11 mouse cellular contexts compared by ENCODE assay signal in the genomic region with DNA sequence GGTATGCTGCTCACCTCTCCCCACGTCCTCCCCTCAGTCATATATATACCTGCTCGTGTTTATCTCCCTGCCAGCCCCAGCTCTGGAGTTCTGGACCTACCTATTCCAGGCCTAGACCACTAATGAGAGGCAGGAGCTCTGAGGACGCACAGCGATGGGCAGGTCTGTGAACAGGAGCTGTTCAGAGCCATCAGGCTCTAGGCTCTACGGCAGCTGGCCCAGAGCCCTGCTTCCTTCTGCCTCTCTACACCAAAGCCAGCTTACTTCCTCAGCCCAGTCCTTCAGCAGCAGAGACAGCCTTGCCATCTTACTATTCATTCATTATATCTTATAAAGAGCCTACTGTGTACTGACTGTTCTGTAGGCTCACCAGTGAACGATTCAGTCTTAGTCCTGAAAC. TPM values are rescaled to one million over a fixed set of nuclear protein-coding genes. Genes with fewer than 3 reads are reported as not detected.
DNase-seq lines count a peak whose midpoint lies in the region; ATAC-seq and TF ChIP-seq lines count a peak whose summit lies in the region.
"Had no signal": no experiment of that assay in that cellular context is flagged by ENCODE, and none has a peak within 500 bp of the region (broad histone marks: within the 10 kb centered on the region; RNA-seq: fewer than 3 reads in every experiment).

No protein-coding gene starts in this region.

- no peak overlapping the region for H3K27ac ChIP-seq in embryonic facial prominence, embryonic 13.5 days
- no peak overlapping the region for H3K27ac ChIP-seq in embryonic facial prominence, embryonic 10.5 days (replicated peaks)
- no peak overlapping the region for H3K27ac ChIP-seq in heart, postnatal 0 days (ENCODE audit: low read depth)
- no peak overlapping the region for H3K27ac ChIP-seq in midbrain, embryonic 14.5 days (replicated peaks; ENCODE audit: low read depth, low read length)
- no peak overlapping the region for H3K27ac ChIP-seq in midbrain, embryonic 11.5 days (ENCODE audit: low read depth, low read length)
- no peak overlapping the region for H3K27ac ChIP-seq in neural tube, embryonic 13.5 days (replicated peaks)

- 86% methylated on average over 6 of the region's 6 CpGs for WGBS in embryonic facial prominence, embryonic 13.5 days
- WGBS in embryonic facial prominence, embryonic 10.5 days: 90% methylated on average over 6 of the region's 6 CpGs
- WGBS in heart, postnatal 0 days: 85% methylated on average over 6 of the region's 6 CpGs
- 88% methylated on average over 6 of the region's 6 CpGs for WGBS in midbrain, embryonic 14.5 days
- 88% methylated on average over 6 of the region's 6 CpGs for WGBS in midbrain, embryonic 11.5 days
- 88% methylated on average over 6 of the region's 6 CpGs for WGBS in neural tube, embryonic 13.5 days

- H3K9ac ChIP-seq in embryonic facial prominence, embryonic 13.5 days: 0 out of 2 replicates have a peak overlapping the region, but pooled peaks have one; percentile 7
- H3K9ac ChIP-seq in heart, postnatal 0 days (replicated peaks; ENCODE audit: low read depth, low read length): no peak overlapping the region
- H3K9ac ChIP-seq in midbrain, embryonic 14.5 days (replicated peaks; ENCODE audit: low read length): no peak overlapping the region
- no peak overlapping the region for H3K9ac ChIP-seq in midbrain, embryonic 11.5 days (ENCODE audit: low read length)
- no peak overlapping the region for H3K9ac ChIP-seq in neural tube, embryonic 13.5 days

- H3K4me1 ChIP-seq in embryonic facial prominence, embryonic 13.5 days: peaks cover 58% of the 10 kb centered on the region
- H3K4me1 ChIP-seq in embryonic facial prominence, embryonic 10.5 days: peaks cover 58% of the 10 kb centered on the region
- H3K4me1 ChIP-seq in heart, postnatal 0 days (ENCODE audit: control insufficient read depth, insufficient read depth): peaks cover 38% of the 10 kb centered on the region
- peaks cover 47% of the 10 kb centered on the region for H3K4me1 ChIP-seq in midbrain, embryonic 14.5 days (ENCODE audit: control insufficient read depth, insufficient read depth, low read length)
- peaks cover 40% of the 10 kb centered on the region for H3K4me1 ChIP-seq in midbrain, embryonic 11.5 days (ENCODE audit: control insufficient read depth, insufficient read depth, low read length)
- peaks cover 62% of the 10 kb centered on the region for H3K4me1 ChIP-seq in neural tube, embryonic 13.5 days (replicated peaks)

- no peak for ATAC-seq in embryonic facial prominence, embryonic 13.5 days (ENCODE audit: insufficient number of reproducible peaks, insufficient read depth, low FRiP score, low TSS enrichment, low read depth)
- ATAC-seq in heart, postnatal 0 days (ENCODE audit: insufficient read depth, low read depth): no peak
- ATAC-seq in midbrain, embryonic 14.5 days (ENCODE audit: low FRiP score, low TSS enrichment): no peak
- ATAC-seq in midbrain, embryonic 11.5 days (ENCODE audit: low FRiP score): no peak
- ATAC-seq in neural tube, embryonic 13.5 days (ENCODE audit: low read depth): no peak

- no peaks in the 10 kb centered on the region for H3K27me3 ChIP-seq in embryonic facial prominence, embryonic 13.5 days
- H3K27me3 ChIP-seq in embryonic facial prominence, embryonic 10.5 days (replicated peaks; ENCODE audit: low read depth, poor library complexity, severe bottlenecking): no peaks in the 10 kb centered on the region
- H3K27me3 ChIP-seq in heart, postnatal 0 days (ENCODE audit: control insufficient read depth, insufficient read depth, low read length): no peaks in the 10 kb centered on the region
- no peaks in the 10 kb centered on the region for H3K27me3 ChIP-seq in midbrain, embryonic 14.5 days (ENCODE audit: control insufficient read depth, insufficient read depth, low read length)
- no peaks in the 10 kb centered on the region for H3K27me3 ChIP-seq in midbrain, embryonic 11.5 days (ENCODE audit: control insufficient read depth, insufficient read depth, low read length)
- no peaks in the 10 kb centered on the region for H3K27me3 ChIP-seq in neural tube, embryonic 13.5 days

- 0 out of 2 replicates have a peak, but pooled peaks cover 3% of the 10 kb centered on the region for H3K36me3 ChIP-seq in embryonic facial prominence, embryonic 13.5 days
- H3K36me3 ChIP-seq in embryonic facial prominence, embryonic 10.5 days (replicated peaks): peaks cover 18% of the 10 kb centered on the region
- no peaks in the 10 kb centered on the region for H3K36me3 ChIP-seq in heart, postnatal 0 days (replicated peaks; ENCODE audit: control insufficient read depth, insufficient read depth, low read length)
- no peaks in the 10 kb centered on the region for H3K36me3 ChIP-seq in midbrain, embryonic 14.5 days (ENCODE audit: control insufficient read depth, insufficient read depth, low read length)
- H3K36me3 ChIP-seq in midbrain, embryonic 11.5 days (ENCODE audit: control insufficient read depth, insufficient read depth, low read length): no peaks in the 10 kb centered on the region
- H3K36me3 ChIP-seq in neural tube, embryonic 13.5 days: no peaks in the 10 kb centered on the region

- no peak for DNase-seq in embryonic facial prominence, embryonic 10.5 days (ENCODE audit: low spot score)
- no peak for DNase-seq in heart, postnatal 0 days (ENCODE audit: low spot score)
- DNase-seq in heart, postnatal 4 days: no peak
- DNase-seq in midbrain, embryonic 14.5 days: no peak
- no peak for DNase-seq in midbrain, embryonic 11.5 days (ENCODE audit: low spot score, missing footprints)
- DNase-seq in layer of hippocampus, adult 18-20 months (ENCODE audit: low spot score in 2 of 2): no peak
- DNase-seq: cerebellum, adult 2 months; gastrocnemius, postnatal 25 days; lung, adult 18-20 months had no signal

- H3K4me2 ChIP-seq in embryonic facial prominence, embryonic 13.5 days: no peak overlapping the region
- H3K4me2 ChIP-seq in heart, postnatal 0 days (ENCODE audit: low read depth, low read length): 0 out of 2 replicates have a peak overlapping the region, but pooled peaks have one; percentile 90
- H3K4me2 ChIP-seq in midbrain, embryonic 14.5 days (ENCODE audit: low read length): peak overlapping the region; percentile 96; the same call in 1 of the 2 replicates
- H3K4me2 ChIP-seq in midbrain, embryonic 11.5 days: no peak overlapping the region
- 0 out of 2 replicates have a peak overlapping the region, but pooled peaks have one; percentile 61 for H3K4me2 ChIP-seq in neural tube, embryonic 13.5 days

- no peak overlapping the region for H3K4me3 ChIP-seq in embryonic facial prominence, embryonic 13.5 days
- H3K4me3 ChIP-seq in embryonic facial prominence, embryonic 10.5 days: no peak overlapping the region
- H3K4me3 ChIP-seq in heart, postnatal 0 days (ENCODE audit: low read depth, low read length): no peak overlapping the region
- H3K4me3 ChIP-seq in midbrain, embryonic 14.5 days (replicated peaks; ENCODE audit: low read depth, low read length): no peak overlapping the region
- no peak overlapping the region for H3K4me3 ChIP-seq in midbrain, embryonic 11.5 days (ENCODE audit: low read depth, low read length)
- no peak overlapping the region for H3K4me3 ChIP-seq in neural tube, embryonic 13.5 days

- H3K9me3 ChIP-seq in embryonic facial prominence, embryonic 13.5 days: no peaks in the 10 kb centered on the region
- no peaks in the 10 kb centered on the region for H3K9me3 ChIP-seq in embryonic facial prominence, embryonic 10.5 days
- no peaks in the 10 kb centered on the region for H3K9me3 ChIP-seq in heart, postnatal 0 days (replicated peaks; ENCODE audit: control insufficient read depth, low read length)
- H3K9me3 ChIP-seq in midbrain, embryonic 14.5 days (ENCODE audit: control insufficient read depth, low read length): no peaks in the 10 kb centered on the region
- no peaks in the 10 kb centered on the region for H3K9me3 ChIP-seq in midbrain, embryonic 11.5 days (ENCODE audit: control insufficient read depth, low read length)
- no peaks in the 10 kb centered on the region for H3K9me3 ChIP-seq in neural tube, embryonic 13.5 days

- TF ChIP-seq CTCF in heart, postnatal 0 days (IDR thresholded peaks at IDR 0.05; ENCODE audit: low read depth): no peak

- no peak for TF ChIP-seq EP300 in heart, postnatal 0 days (IDR thresholded peaks at IDR 0.05; ENCODE audit: low read depth)

RNA-seq across cellular contexts. Expression of gene Litaf, which starts 1.2 kb away (rescaled TPM):
- polyA plus RNA-seq in embryonic facial prominence, embryonic 13.5 days (2015; fragmentation: Nextera tagmentation; extraction: Ambion mirVana): 111 and 120 TPM in 2 replicates
- polyA plus RNA-seq in embryonic facial prominence, embryonic 10.5 days (2016; fragmentation: Nextera tagmentation; extraction: Ambion mirVana): 97.3 and 115 TPM in 2 replicates
- 77.1 and 78.2 TPM in 2 replicates for total RNA-seq in heart, postnatal 0 days (2014; rRNA removed; ENCODE audit: low replicate concordance)
- 53.8 and 55.7 TPM in 2 replicates for polyA plus RNA-seq in heart, postnatal 0 days (2015; fragmentation: Nextera tagmentation; extraction: Ambion mirVana)
- total RNA-seq in heart, postnatal 4 days (2021): 10 to 100 TPM; 50.0 to 60.4 TPM
- 20.7 and 32.0 TPM in 2 replicates for polyA plus RNA-seq in midbrain, embryonic 14.5 days (2014; fragmentation: Nextera tagmentation; extraction: Ambion mirVana)
- 61.8 and 63.4 TPM in 2 replicates for polyA plus RNA-seq in midbrain, embryonic 11.5 days (2014; fragmentation: Nextera tagmentation; extraction: Ambion mirVana)
- 41.2 and 41.5 TPM in 2 replicates for polyA plus RNA-seq in neural tube, embryonic 13.5 days (2015; fragmentation: Nextera tagmentation; extraction: Ambion mirVana)
- total RNA-seq in layer of hippocampus, adult 18-20 months (2021): 10 to 100 TPM; 12.4 to 16.0 TPM

RNA-seq across cellular contexts. Expression of gene Snn, which starts 4.0 kb away (rescaled TPM):
- polyA plus RNA-seq in embryonic facial prominence, embryonic 13.5 days (2015; fragmentation: Nextera tagmentation; extraction: Ambion mirVana): 50.7 and 51.1 TPM in 2 replicates
- polyA plus RNA-seq in embryonic facial prominence, embryonic 10.5 days (2016; fragmentation: Nextera tagmentation; extraction: Ambion mirVana): 56.5 and 59.5 TPM in 2 replicates
- total RNA-seq in heart, postnatal 0 days (2014; rRNA removed; ENCODE audit: low replicate concordance): 78.3 and 91.9 TPM in 2 replicates
- 32.0 and 36.6 TPM in 2 replicates for polyA plus RNA-seq in heart, postnatal 0 days (2015; fragmentation: Nextera tagmentation; extraction: Ambion mirVana)
- total RNA-seq in heart, postnatal 4 days (2021): 10 to 100 TPM; 52.5 to 56.6 TPM
- 129 and 169 TPM in 2 replicates for polyA plus RNA-seq in midbrain, embryonic 14.5 days (2014; fragmentation: Nextera tagmentation; extraction: Ambion mirVana)
- 103 and 110 TPM in 2 replicates for polyA plus RNA-seq in midbrain, embryonic 11.5 days (2014; fragmentation: Nextera tagmentation; extraction: Ambion mirVana)
- polyA plus RNA-seq in neural tube, embryonic 13.5 days (2015; fragmentation: Nextera tagmentation; extraction: Ambion mirVana): 123 and 124 TPM in 2 replicates
- total RNA-seq in layer of hippocampus, adult 18-20 months (2021): 100 to 1,000 TPM; 182 to 191 TPM

Comparison
In these comparisons a context has a peak if more than half of its experiments do, and no peak if none do; other contexts are left out.
1. H3K4me2 ChIP-seq: peak in heart, postnatal 0 days (single experiment), midbrain, embryonic 14.5 days (single experiment) and neural tube, embryonic 13.5 days (single experiment); none in embryonic facial prominence, embryonic 13.5 days (single experiment) and midbrain, embryonic 11.5 days (single experiment).